In genomic region chrX:75155576-75156243, GRCm38 (mm10) we compare ENCODE assay signal across 8 mouse cellular contexts. TPM values are rescaled to one million over a fixed set of nuclear protein-coding genes. Genes with fewer than 3 reads are reported as not detected.
DNase-seq lines count a peak whose midpoint lies in the region; ATAC-seq and TF ChIP-seq lines count a peak whose summit lies in the region.

No protein-coding gene starts in this region.

- no peak for TF ChIP-seq CTCF in ES-Bruce4 (IDR thresholded peaks at IDR 0.05; ENCODE audit: low read depth, low read length)

- WGBS in embryonic facial prominence, embryonic 15.5 days: 24% methylated on average over 39 of the region's 49 CpGs
- 17% methylated on average over 41 of the region's 49 CpGs for WGBS in heart, embryonic 12.5 days
- 14% methylated on average over 29 of the region's 49 CpGs for WGBS in lung, embryonic 16.5 days

- H3K9me3 ChIP-seq in ES-Bruce4 (replicated peaks; ENCODE audit: control insufficient read depth, insufficient read depth, low read length, poor library complexity, severe bottlenecking): no peaks in the 10 kb centered on the region
- H3K9me3 ChIP-seq in embryonic facial prominence, embryonic 15.5 days (replicated peaks): no peaks in the 10 kb centered on the region
- H3K9me3 ChIP-seq in heart, embryonic 12.5 days (replicated peaks): no peaks in the 10 kb centered on the region
- H3K9me3 ChIP-seq in lung, embryonic 16.5 days (ENCODE audit: control insufficient read depth, low read length): no peaks in the 10 kb centered on the region

- no peak for TF ChIP-seq EP300 in ES-Bruce4 (IDR thresholded peaks at IDR 0.05; ENCODE audit: insufficient read depth, low read depth, low read length)

- TF ChIP-seq POLR2A in ES-Bruce4 (IDR thresholded peaks at IDR 0.05; ENCODE audit: insufficient read depth, low read length): no peak

- ATAC-seq in embryonic facial prominence, embryonic 15.5 days (ENCODE audit: insufficient number of reproducible peaks, low FRiP score, low TSS enrichment, low read depth): peak; percentile 72
- ATAC-seq in heart, embryonic 12.5 days (ENCODE audit: insufficient number of reproducible peaks, low FRiP score): 0 out of 2 replicates have a peak, but pooled peaks have one; percentile 61
- peak; percentile 93 for ATAC-seq in lung, embryonic 16.5 days (ENCODE audit: low read depth)

- peak; percentile 55 for DNase-seq in adrenal gland, adult 2 months
- DNase-seq in kidney, adult 9 months: peak; percentile 54
- DNase-seq in retina, postnatal 1 day: peak; percentile 75
- DNase-seq in left cerebral cortex, adult 8-10 months (ENCODE audit: low spot score in 2 of 2): no peak

- H3K27ac ChIP-seq in ES-Bruce4 (ENCODE audit: insufficient read depth, low read length): no peak overlapping the region
- H3K27ac ChIP-seq in embryonic facial prominence, embryonic 15.5 days (replicated peaks): no peak overlapping the region
- no peak overlapping the region for H3K27ac ChIP-seq in heart, embryonic 12.5 days (ENCODE audit: poor library complexity, severe bottlenecking)
- no peak overlapping the region for H3K27ac ChIP-seq in lung, embryonic 16.5 days (ENCODE audit: low read length)

- H3K4me2 ChIP-seq in embryonic facial prominence, embryonic 15.5 days (replicated peaks): peak overlapping the region; percentile 55
- peak overlapping the region; percentile 69 for H3K4me2 ChIP-seq in heart, embryonic 12.5 days
- peak overlapping the region; percentile 68 for H3K4me2 ChIP-seq in lung, embryonic 16.5 days (ENCODE audit: low read depth, low read length)

- H3K36me3 ChIP-seq in ES-Bruce4 (ENCODE audit: control insufficient read depth, insufficient read depth, low read length, poor library complexity, severe bottlenecking): no peaks in the 10 kb centered on the region
- H3K36me3 ChIP-seq in embryonic facial prominence, embryonic 15.5 days: no peaks in the 10 kb centered on the region
- no peaks in the 10 kb centered on the region for H3K36me3 ChIP-seq in heart, embryonic 12.5 days
- H3K36me3 ChIP-seq in lung, embryonic 16.5 days (ENCODE audit: control insufficient read depth, insufficient read depth, low read length): no peaks in the 10 kb centered on the region

- H3K9ac ChIP-seq in ES-Bruce4 (ENCODE audit: low read depth, poor library complexity, severe bottlenecking): peak overlapping the region; percentile 52; the same call in 1 of the 2 replicates
- no peak overlapping the region for H3K9ac ChIP-seq in embryonic facial prominence, embryonic 15.5 days
- H3K9ac ChIP-seq in heart, embryonic 12.5 days: peak overlapping the region; percentile 68
- H3K9ac ChIP-seq in lung, embryonic 16.5 days (ENCODE audit: low read length): peak overlapping the region; percentile 56

- no peak overlapping the region for H3K4me3 ChIP-seq in ES-Bruce4 (ENCODE audit: low read depth, low read length)
- H3K4me3 ChIP-seq in embryonic facial prominence, embryonic 15.5 days (replicated peaks): peak overlapping the region; percentile 44
- H3K4me3 ChIP-seq in heart, embryonic 12.5 days: peak overlapping the region; percentile 56
- H3K4me3 ChIP-seq in lung, embryonic 16.5 days (ENCODE audit: low read length): peak overlapping the region; percentile 50

- H3K4me1 ChIP-seq in ES-Bruce4 (ENCODE audit: control insufficient read depth, insufficient read depth, low read length): no peaks in the 10 kb centered on the region
- no peaks in the 10 kb centered on the region for H3K4me1 ChIP-seq in embryonic facial prominence, embryonic 15.5 days
- H3K4me1 ChIP-seq in heart, embryonic 12.5 days (replicated peaks): no peaks in the 10 kb centered on the region
- H3K4me1 ChIP-seq in lung, embryonic 16.5 days (replicated peaks; ENCODE audit: control insufficient read depth, insufficient read depth, low read length): no peaks in the 10 kb centered on the region

- H3K27me3 ChIP-seq in ES-Bruce4 (ENCODE audit: control insufficient read depth, insufficient read depth, low read length, poor library complexity, severe bottlenecking): no peaks in the 10 kb centered on the region
- H3K27me3 ChIP-seq in embryonic facial prominence, embryonic 15.5 days: no peaks in the 10 kb centered on the region
- H3K27me3 ChIP-seq in heart, embryonic 12.5 days (replicated peaks): no peaks in the 10 kb centered on the region
- no peaks in the 10 kb centered on the region for H3K27me3 ChIP-seq in lung, embryonic 16.5 days (ENCODE audit: control insufficient read depth, insufficient read depth, low read depth, low read length)

RNA-seq across cellular contexts. Expression of gene Smim9, which starts 7.9 kb away (rescaled TPM):
- not detected in 2 replicates for polyA plus RNA-seq in ES-Bruce4 (2011; ENCODE audit: insufficient read depth, insufficient read length, low read depth, missing spikeins)
- not detected for total RNA-seq in adrenal gland, adult 2 months (2021)
- polyA plus RNA-seq in adrenal gland, adult 2 months (2012; rRNA removed): not detected in 2 replicates
- polyA plus RNA-seq in embryonic facial prominence, embryonic 15.5 days (2015; fragmentation: Nextera tagmentation; extraction: Ambion mirVana): not detected in 2 replicates
- polyA plus RNA-seq in heart, embryonic 12.5 days (2016; fragmentation: Nextera tagmentation; extraction: Ambion mirVana): not detected in 2 replicates
- polyA plus RNA-seq in lung, embryonic 16.5 days (2015; fragmentation: Nextera tagmentation; extraction: Ambion mirVana): not detected in 2 replicates
- not detected for total RNA-seq in left cerebral cortex, adult 8-10 months (2022)

RNA-seq across cellular contexts. Expression of gene Mpp1, which starts 24.9 kb away (rescaled TPM):
- polyA plus RNA-seq in ES-Bruce4 (2011; ENCODE audit: insufficient read depth, insufficient read length, low read depth, missing spikeins): 78.8 and 85.1 TPM in 2 replicates
- total RNA-seq in adrenal gland, adult 2 months (2021): 10 to 100 TPM; 38.5 to 60.2 TPM
- polyA plus RNA-seq in adrenal gland, adult 2 months (2012; rRNA removed): 69.9 and 101 TPM in 2 replicates
- polyA plus RNA-seq in embryonic facial prominence, embryonic 15.5 days (2015; fragmentation: Nextera tagmentation; extraction: Ambion mirVana): 56.7 and 57.1 TPM in 2 replicates
- 26.4 and 27.5 TPM in 2 replicates for polyA plus RNA-seq in heart, embryonic 12.5 days (2016; fragmentation: Nextera tagmentation; extraction: Ambion mirVana)
- 77.3 and 82.5 TPM in 2 replicates for polyA plus RNA-seq in lung, embryonic 16.5 days (2015; fragmentation: Nextera tagmentation; extraction: Ambion mirVana)
- total RNA-seq in left cerebral cortex, adult 8-10 months (2022): 10 to 100 TPM; 37.3 to 40.7 (median 39.5) TPM

Comparison
In these comparisons a context has a peak if more than half of its experiments do, and no peak if none do; other contexts are left out.
1. DNase-seq: peak in adrenal gland, adult 2 months (single experiment), kidney, adult 9 months (single experiment) and retina, postnatal 1 day (single experiment); none in left cerebral cortex, adult 8-10 months (0 of 2).
2. Peak in every context shown above with its lines, with median percentiles within 50 percentile points of each other: ATAC-seq and H3K4me2 ChIP-seq.